Mouse (Mus musculus): ENCODE measurements at regions not wholly inside any gene's neighbourhood (a gene's known extent, or its start where the extent isn't known, plus 50 kb on each side); places are given as distances from the start of the nearest gene placed in this dataset.
A peak's percentile ranks its signal among the peaks of the same experiment; 100 is the strongest.

- H3K27ac ChIP-seq (ENCODE audit: low read depth, low read length), result no peak overlapping the region
- no peaks in the 10 kb centered on the region for H3K36me3 ChIP-seq (ENCODE audit: control insufficient read depth, insufficient read depth, low read length)
- DNase-seq (ENCODE audit: low spot score), result no peak
- no peaks in the 10 kb centered on the region for H3K27me3 ChIP-seq (ENCODE audit: control insufficient read depth, insufficient read depth, low read length)
- H3K9ac ChIP-seq (ENCODE audit: low read length), result no peak overlapping the region
- no peak overlapping the region for H3K4me3 ChIP-seq (ENCODE audit: low read depth, low read length)
- H3K9me3 ChIP-seq (ENCODE audit: control insufficient read depth, low read length), result no peaks in the 10 kb centered on the region
- ATAC-seq (ENCODE audit: insufficient read depth, low FRiP score, low TSS enrichment), result no peak
- no peaks in the 10 kb centered on the region for H3K4me1 ChIP-seq (ENCODE audit: control insufficient read depth, insufficient read depth, low read length)
- 88% methylated on average over 11 of the region's 11 CpGs for WGBS
- H3K4me2 ChIP-seq (ENCODE audit: low read depth), result no peak overlapping the region
Measured at GRCm38 (mm10) chr7:137888731-137889130, 451.3 kb downstream of the Glrx3 start.

GRCm38 (mm10) chr7:137906424-137907060 lies 469.1 kb downstream of the Glrx3 start:
- Histone ChIP-seq H3K36me3 (ENCODE audit: control insufficient read depth, insufficient read depth, low read length) (no peaks in the 10 kb centered on the region), H3K4me1 (ENCODE audit: control insufficient read depth, insufficient read depth, low read length) (no peaks in the 10 kb centered on the region), H3K4me3 (ENCODE audit: low read depth, low read length) (no peak overlapping the region), H3K27me3 (ENCODE audit: control insufficient read depth, insufficient read depth, low read length) (no peaks in the 10 kb centered on the region), H3K4me2 (ENCODE audit: low read depth) (no peak overlapping the region), H3K9me3 (ENCODE audit: control insufficient read depth, low read length) (no peaks in the 10 kb centered on the region), H3K9ac (ENCODE audit: low read length) (no peak overlapping the region), H3K27ac (ENCODE audit: low read depth, low read length) (no peak overlapping the region)
- ATAC-seq (ENCODE audit: insufficient read depth, low FRiP score, low TSS enrichment) (no peak; the same call in 1 of the 2 replicates), DNase-seq (ENCODE audit: low spot score) (peak; percentile 42)
- WGBS, result 61% methylated on average over 9 of the region's 9 CpGs

DNA sequence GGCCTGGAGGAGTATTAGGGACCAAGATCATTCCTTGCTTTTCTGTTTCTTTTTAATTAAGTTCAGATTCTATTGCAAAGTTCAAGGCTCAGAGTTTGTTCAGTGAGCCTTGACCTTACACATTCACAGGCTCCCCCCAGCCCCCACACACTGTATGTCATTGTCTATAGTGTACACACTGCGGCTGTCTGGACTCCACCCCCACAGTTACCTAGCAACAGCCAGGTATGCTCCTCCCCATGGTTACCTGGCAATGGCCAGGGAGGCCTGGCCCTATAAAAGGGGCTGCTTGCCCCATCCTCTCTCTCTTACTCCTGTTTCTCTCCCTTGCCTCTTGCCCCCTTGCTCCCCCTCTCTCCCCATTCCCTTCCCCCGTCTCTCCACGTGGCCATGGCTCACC lies 472.0 kb downstream of the Glrx3 start:
- H3K4me3 ChIP-seq (ENCODE audit: low read depth, low read length), result no peak overlapping the region
- no peak overlapping the region for H3K4me2 ChIP-seq (ENCODE audit: low read depth)
- H3K27ac ChIP-seq (ENCODE audit: low read depth, low read length), result no peak overlapping the region
- no peaks in the 10 kb centered on the region for H3K36me3 ChIP-seq (ENCODE audit: control insufficient read depth, insufficient read depth, low read length)
- no peak for ATAC-seq (ENCODE audit: insufficient read depth, low FRiP score, low TSS enrichment)
- no peaks in the 10 kb centered on the region for H3K9me3 ChIP-seq (ENCODE audit: control insufficient read depth, low read length)
- H3K9ac ChIP-seq (ENCODE audit: low read length), result no peak overlapping the region
- no peak for DNase-seq (ENCODE audit: low spot score)
- H3K4me1 ChIP-seq (ENCODE audit: control insufficient read depth, insufficient read depth, low read length), result no peaks in the 10 kb centered on the region
- WGBS, result 69% methylated on average over 3 of the region's 3 CpGs
- no peaks in the 10 kb centered on the region for H3K27me3 ChIP-seq (ENCODE audit: control insufficient read depth, insufficient read depth, low read length)

- H3K9me3 ChIP-seq (ENCODE audit: control insufficient read depth, low read length), result no peaks in the 10 kb centered on the region
- H3K36me3 ChIP-seq (ENCODE audit: control insufficient read depth, insufficient read depth, low read length), result no peaks in the 10 kb centered on the region
- no peaks in the 10 kb centered on the region for H3K27me3 ChIP-seq (ENCODE audit: control insufficient read depth, insufficient read depth, low read length)
- H3K9ac ChIP-seq (ENCODE audit: low read length), result no peak overlapping the region
- 74% methylated on average over 4 of the region's 4 CpGs for WGBS
- H3K4me2 ChIP-seq (ENCODE audit: low read depth), result no peak overlapping the region
- H3K4me3 ChIP-seq (ENCODE audit: low read depth, low read length), result no peak overlapping the region
- no peaks in the 10 kb centered on the region for H3K4me1 ChIP-seq (ENCODE audit: control insufficient read depth, insufficient read depth, low read length)
- DNase-seq (ENCODE audit: low spot score) (no peak), ATAC-seq (ENCODE audit: insufficient read depth, low FRiP score, low TSS enrichment) (no peak)
- H3K27ac ChIP-seq (ENCODE audit: low read depth, low read length), result no peak overlapping the region
Measured at GRCm38 (mm10) chr7:137913551-137914105, 476.2 kb downstream of the Glrx3 start.

DNA sequence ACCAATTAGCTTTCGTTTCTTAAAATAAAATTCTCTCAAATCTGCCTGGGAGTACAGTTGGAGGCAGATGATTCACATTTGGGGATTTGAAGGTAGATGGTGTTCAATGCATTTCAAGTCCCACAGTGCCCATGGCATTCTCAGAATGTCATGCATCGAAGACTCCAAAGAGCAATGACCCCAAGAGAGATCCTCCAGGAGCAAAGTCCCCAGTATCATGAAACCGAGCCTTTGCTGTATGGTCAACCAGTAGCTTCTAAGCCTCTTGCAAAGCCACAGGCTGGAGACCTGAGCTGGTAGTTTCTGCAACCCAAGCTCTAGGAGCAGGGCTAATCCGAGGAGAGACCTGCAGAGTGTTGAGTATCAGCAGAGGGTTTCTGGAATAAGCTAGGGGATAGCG lies 477.1 kb downstream of the Glrx3 start:
- ATAC-seq (ENCODE audit: insufficient read depth, low FRiP score, low TSS enrichment) (no peak), DNase-seq (ENCODE audit: low spot score) (no peak)
- WGBS, result 89% methylated on average over 5 of the region's 5 CpGs
- no peaks in the 10 kb centered on the region for H3K4me1 ChIP-seq (ENCODE audit: control insufficient read depth, insufficient read depth, low read length)
- H3K4me2 ChIP-seq (ENCODE audit: low read depth), result no peak overlapping the region
- H3K9me3 ChIP-seq (ENCODE audit: control insufficient read depth, low read length), result no peaks in the 10 kb centered on the region
- no peak overlapping the region for H3K9ac ChIP-seq (ENCODE audit: low read length)
- no peak overlapping the region for H3K4me3 ChIP-seq (ENCODE audit: low read depth, low read length)
- H3K27me3 ChIP-seq (ENCODE audit: control insufficient read depth, insufficient read depth, low read length), result no peaks in the 10 kb centered on the region
- no peak overlapping the region for H3K27ac ChIP-seq (ENCODE audit: low read depth, low read length)
- H3K36me3 ChIP-seq (ENCODE audit: control insufficient read depth, insufficient read depth, low read length), result no peaks in the 10 kb centered on the region

GRCm38 (mm10) chr7:137916351-137916750 lies 478.9 kb downstream of the Glrx3 start:
- Histone ChIP-seq H3K27ac (ENCODE audit: low read depth, low read length) (no peak overlapping the region), H3K9me3 (ENCODE audit: control insufficient read depth, low read length) (no peaks in the 10 kb centered on the region), H3K4me1 (ENCODE audit: control insufficient read depth, insufficient read depth, low read length) (no peaks in the 10 kb centered on the region), H3K4me3 (ENCODE audit: low read depth, low read length) (no peak overlapping the region), H3K4me2 (ENCODE audit: low read depth) (no peak overlapping the region), H3K36me3 (ENCODE audit: control insufficient read depth, insufficient read depth, low read length) (no peaks in the 10 kb centered on the region), H3K27me3 (ENCODE audit: control insufficient read depth, insufficient read depth, low read length) (no peaks in the 10 kb centered on the region), H3K9ac (ENCODE audit: low read length) (no peak overlapping the region)
- DNase-seq (ENCODE audit: low spot score), result no peak
- 75% methylated on average over 1 of the region's 1 CpGs for WGBS
- no peak for ATAC-seq (ENCODE audit: insufficient read depth, low FRiP score, low TSS enrichment)

GRCm38 (mm10) chr7:137924464-137925167 lies 472.9 kb downstream of the Tcerg1l start:
- DNase-seq (ENCODE audit: low spot score) (peak; percentile 27), ATAC-seq (ENCODE audit: insufficient read depth, low FRiP score, low TSS enrichment) (no peak)
- no peaks in the 10 kb centered on the region for H3K27me3 ChIP-seq (ENCODE audit: control insufficient read depth, insufficient read depth, low read length)
- no peaks in the 10 kb centered on the region for H3K4me1 ChIP-seq (ENCODE audit: control insufficient read depth, insufficient read depth, low read length)
- H3K27ac ChIP-seq (ENCODE audit: low read depth, low read length), result no peak overlapping the region
- H3K9ac ChIP-seq (ENCODE audit: low read length), result no peak overlapping the region
- H3K4me3 ChIP-seq (ENCODE audit: low read depth, low read length), result no peak overlapping the region
- no peaks in the 10 kb centered on the region for H3K9me3 ChIP-seq (ENCODE audit: control insufficient read depth, low read length)
- H3K36me3 ChIP-seq (ENCODE audit: control insufficient read depth, insufficient read depth, low read length), result no peaks in the 10 kb centered on the region
- 80% methylated on average over 7 of the region's 7 CpGs for WGBS
- H3K4me2 ChIP-seq (ENCODE audit: low read depth), result no peak overlapping the region

DNA sequence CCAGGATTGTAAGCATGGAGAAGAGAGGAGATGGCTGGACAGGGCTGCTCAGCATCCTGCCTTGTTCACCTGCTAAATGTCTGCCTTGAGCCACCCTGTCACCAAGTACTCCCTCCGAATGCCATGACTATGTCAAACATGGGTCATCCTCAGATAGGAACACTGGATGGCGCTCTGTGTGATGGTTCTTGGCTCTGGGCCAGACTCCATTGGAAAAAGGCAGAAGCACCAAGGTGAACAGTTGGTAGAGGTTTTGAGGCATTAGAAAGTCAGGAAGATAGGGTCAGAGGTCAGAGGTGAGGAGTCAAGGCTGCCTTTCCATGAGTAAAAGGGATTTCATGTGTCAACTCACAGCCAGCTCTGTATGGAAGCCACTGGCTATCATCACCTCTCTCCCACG lies 471.9 kb downstream of the Tcerg1l start:
- Histone ChIP-seq H3K27me3 (ENCODE audit: control insufficient read depth, insufficient read depth, low read length) (no peaks in the 10 kb centered on the region), H3K9ac (ENCODE audit: low read length) (no peak overlapping the region), H3K27ac (ENCODE audit: low read depth, low read length) (no peak overlapping the region), H3K4me1 (ENCODE audit: control insufficient read depth, insufficient read depth, low read length) (no peaks in the 10 kb centered on the region), H3K4me3 (ENCODE audit: low read depth, low read length) (no peak overlapping the region), H3K4me2 (ENCODE audit: low read depth) (no peak overlapping the region), H3K9me3 (ENCODE audit: control insufficient read depth, low read length) (no peaks in the 10 kb centered on the region), H3K36me3 (ENCODE audit: control insufficient read depth, insufficient read depth, low read length) (no peaks in the 10 kb centered on the region)
- DNase-seq (ENCODE audit: low spot score), result no peak
- no peak for ATAC-seq (ENCODE audit: insufficient read depth, low FRiP score, low TSS enrichment)
- 77% methylated on average over 3 of the region's 3 CpGs for WGBS

DNA sequence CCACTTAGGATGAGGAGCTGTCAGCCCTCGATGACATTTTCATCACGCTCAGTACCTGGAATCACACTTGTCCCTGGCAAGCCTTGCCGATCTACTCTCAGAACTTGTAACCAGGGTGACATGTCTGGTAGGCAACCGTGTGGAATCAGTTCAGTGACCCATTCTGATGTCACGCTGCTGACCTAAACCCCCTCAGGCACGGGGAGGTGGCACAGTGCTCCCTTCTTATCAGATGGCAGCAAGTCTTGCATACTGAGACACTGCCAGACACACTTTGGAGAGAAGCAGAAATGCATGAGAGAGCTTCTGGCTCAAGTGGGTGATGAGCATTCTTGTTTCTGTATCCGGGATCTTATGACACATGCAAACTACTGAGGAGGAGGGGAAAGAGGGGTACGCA lies 470.2 kb downstream of the Tcerg1l start:
- ATAC-seq (ENCODE audit: insufficient read depth, low FRiP score, low TSS enrichment), result no peak
- 80% methylated on average over 8 of the region's 8 CpGs for WGBS

More for the DNA sequence above, 470.2 kb downstream of the Tcerg1l start:
- Histone ChIP-seq H3K9ac (ENCODE audit: low read length) (no peak overlapping the region), H3K4me3 (ENCODE audit: low read depth, low read length) (no peak overlapping the region), H3K4me2 (ENCODE audit: low read depth) (no peak overlapping the region), H3K36me3 (ENCODE audit: control insufficient read depth, insufficient read depth, low read length) (no peaks in the 10 kb centered on the region), H3K9me3 (ENCODE audit: control insufficient read depth, low read length) (no peaks in the 10 kb centered on the region), H3K27me3 (ENCODE audit: control insufficient read depth, insufficient read depth, low read length) (no peaks in the 10 kb centered on the region), H3K27ac (ENCODE audit: low read depth, low read length) (no peak overlapping the region), H3K4me1 (ENCODE audit: control insufficient read depth, insufficient read depth, low read length) (no peaks in the 10 kb centered on the region)
- no peak for DNase-seq (ENCODE audit: low spot score)
